Mouse (Mus musculus) layer of hippocampus, adult 8-10 months (tissue): ENCODE measurements around the gene Gldc. TPM values are rescaled to one million over a fixed set of nuclear protein-coding genes. Genes with fewer than 3 reads are reported as not detected.

Experiments used
- DNase-seq, 2 experiments: peaks; one replicate each; pipeline ENCODE4 v3.0.0; 2022; ENCODE audit warnings: low spot score in 2 of 2
- total RNA-seq, 4 experiments: library from RNA; stranded (reverse); gene quantifications; 2 replicates each; pipeline ENCODE4 v1.2.4; 2022

Gldc gene
- total RNA-seq, 4 experiments from 2014 or later = 33.3 to 36.0 (median 34.8) TPM

- DNase-seq = no peak
These were observed 67.9 kb downstream of the Gldc start for GRCm38 (mm10) chr19:30107221-30107845.

- no peak for DNase-seq
These were observed 70.0 kb downstream of the Gldc start for GRCm38 (mm10) chr19:30105045-30105842.

GRCm38 (mm10) chr19:30102620-30103019 is 72.6 kb downstream of the Gldc start:
- no peak for DNase-seq

- no peak for DNase-seq
These were observed 74.7 kb downstream of the Gldc start for GRCm38 (mm10) chr19:30100571-30100970.

GRCm38 (mm10) chr19:30097039-30097438 is 78.2 kb downstream of the Gldc start:
- no peak for DNase-seq

- DNase-seq = no peak
These were observed 79.0 kb downstream of the Gldc start for GRCm38 (mm10) chr19:30096186-30096585.

GRCm38 (mm10) chr19:30091644-30092295 is 83.5 kb downstream of the Gldc start:
- DNase-seq = no peak

- DNase-seq = no peak
These were observed 85.1 kb downstream of the Gldc start for GRCm38 (mm10) chr19:30090163-30090562.

- no peak for DNase-seq
These were observed 109.4 kb downstream of the Gldc start for GRCm38 (mm10) chr19:30065797-30066196.

GRCm38 (mm10) chr19:30054218-30054617 is 121.0 kb downstream of the Gldc start:
- DNase-seq = no peak

- no peak for DNase-seq
These were observed 123.8 kb downstream of the Gldc start for GRCm38 (mm10) chr19:30051479-30051878.

GRCm38 (mm10) chr19:30050584-30050983 is 124.6 kb downstream of the Gldc start:
- DNase-seq = no peak

Other genes with a start within 250 kb of the Gldc start
- not detected for gene Trpd52l3, start 171.6 kb downstream of the Gldc start, total RNA-seq
- gene Uhrf2, start 144.9 kb downstream of the Gldc start, total RNA-seq = 10 to 100 TPM; 53.8 to 80.4 (median 61.7) TPM
- not detected for gene Mbl2, start 57.5 kb upstream of the Gldc start, total RNA-seq